Mouse (Mus musculus) liver, embryonic 15.5 days (tissue): ENCODE data around the gene Gm45799. TPM values are rescaled to one million over a fixed set of nuclear protein-coding genes. Genes with fewer than 3 reads are reported as not detected.

ENCODE experiments used
- ATAC-seq: fragments of 200-750 bp; cut with Nextera tagmentation; 2 replicates; pipeline ENCODE4 v1.8.0; 2017; ENCODE audit warnings: moderate number of reproducible peaks, mild to moderate bottlenecking, moderate library complexity; ENCODE audit not compliant: insufficient read depth
- H3K27ac ChIP-seq: fragments of 300-500 bp; sonication (generic); replicated peaks from 2 replicates; pipeline ENCODE4 v1.5.1; 2015; ENCODE audit warnings: mild to moderate bottlenecking, inconsistent platforms
- H3K27me3 ChIP-seq: fragments of 300-500 bp; sonication (generic); 2 replicates; pipeline ENCODE4 v1.6.1; 2015; ENCODE audit warnings: mild to moderate bottlenecking, inconsistent platforms
- H3K36me3 ChIP-seq: fragments of 300-500 bp; sonication (generic); replicated peaks from 2 replicates; pipeline ENCODE4 v1.6.1; 2015; ENCODE audit warnings: moderate library complexity, mild to moderate bottlenecking, inconsistent platforms
- H3K4me1 ChIP-seq: fragments of 300-500 bp; sonication (generic); replicated peaks from 2 replicates; pipeline ENCODE4 v1.6.1; 2015; ENCODE audit warnings: inconsistent platforms
- H3K4me2 ChIP-seq: fragments of 300-500 bp; sonication (generic); 2 replicates; pipeline ENCODE4 v1.6.1; 2015; ENCODE audit warnings: moderate library complexity, mild to moderate bottlenecking, inconsistent platforms
- H3K4me3 ChIP-seq: fragments of 300-500 bp; sonication (generic); replicated peaks from 2 replicates; pipeline ENCODE4 v1.5.1; 2015; ENCODE audit warnings: mild to moderate bottlenecking, inconsistent platforms
- H3K9ac ChIP-seq: fragments of 300-500 bp; sonication (generic); 2 replicates; pipeline ENCODE4 v1.6.1; 2015; ENCODE audit warnings: moderate library complexity, mild to moderate bottlenecking, inconsistent platforms
- H3K9me3 ChIP-seq: fragments of 300-500 bp; sonication (generic); replicated peaks from 2 replicates; pipeline ENCODE4 v1.6.1; 2016; ENCODE audit warnings: inconsistent platforms
- WGBS: fragments of 180-500 bp; shearing (Covaris S2); methylation state at CpG from one replicate; pipeline ENCODE4 v1.1.7; 2015; ENCODE audit warnings: mixed read lengths; ENCODE audit not compliant: insufficient replicate concordance; 5-methylcytosine and 5-hydroxymethylcytosine counted together
- polyA plus RNA-seq: library from polyadenylated mRNA; unstranded; fragments of >200 nt; fragmentation: Nextera tagmentation; extraction: Ambion mirVana; gene quantifications from 2 replicates; pipeline ENCODE4 v1.2.1, GENCODE M21; 2015

The Gm45799 gene
- polyA plus RNA-seq, 1 experiment from 2014 or later, result 14.4 TPM

DNA sequence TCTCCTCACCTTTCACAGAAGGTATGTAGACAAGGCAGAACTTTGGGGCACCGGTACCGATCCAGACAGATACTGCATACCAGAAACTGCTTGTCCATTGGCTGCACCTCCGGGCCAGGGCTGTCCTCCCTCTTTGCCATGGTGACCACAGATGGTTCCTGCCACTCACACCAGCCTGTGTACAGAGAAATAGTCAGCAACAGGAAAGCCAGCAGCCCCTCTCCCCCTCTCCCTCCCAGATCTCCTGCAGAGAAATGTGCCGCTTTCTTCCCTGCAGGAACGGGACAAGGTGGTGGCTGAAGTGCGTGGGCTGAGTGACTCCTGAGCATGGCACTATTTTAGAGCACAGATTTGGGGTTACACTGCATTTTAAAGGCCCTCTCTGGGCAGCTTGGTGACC lies 15.0 kb upstream of the Gm45799 start:
- Histone ChIP-seq H3K9me3 (no peaks in the 10 kb centered on the region), H3K4me3 (no peak overlapping the region), H3K4me1 (no peaks in the 10 kb centered on the region), H3K27ac (no peak overlapping the region), H3K27me3 (no peaks in the 10 kb centered on the region), H3K4me2 (no peak overlapping the region), H3K9ac (no peak overlapping the region), H3K36me3 (no peaks in the 10 kb centered on the region)
- 78% methylated on average over 6 of the region's 6 CpGs for WGBS
- ATAC-seq, result no peak

DNA sequence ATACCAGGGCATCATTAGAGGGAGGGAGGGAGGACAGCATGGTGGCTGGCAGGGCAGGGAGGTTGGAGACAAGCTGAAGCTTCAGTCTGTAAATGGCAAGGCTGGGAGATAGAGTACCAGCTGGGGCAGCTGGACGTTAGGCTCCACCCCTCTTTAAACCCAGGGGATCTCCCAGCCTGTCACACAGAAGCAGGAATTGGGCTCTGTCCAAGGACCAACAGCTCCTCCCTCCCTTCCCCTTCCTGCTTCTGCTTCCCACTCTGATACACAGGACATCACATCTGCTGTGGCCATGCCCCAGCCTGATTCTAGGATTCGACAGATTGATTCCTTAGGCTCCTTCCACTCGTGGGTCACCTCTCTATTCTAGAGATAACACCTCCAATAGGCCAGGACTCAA lies 11.7 kb upstream of the Gm45799 start:
- no peaks in the 10 kb centered on the region for H3K36me3 ChIP-seq
- H3K9me3 ChIP-seq, result no peaks in the 10 kb centered on the region
- H3K9ac ChIP-seq, result no peak overlapping the region
- H3K27ac ChIP-seq, result no peak overlapping the region
- H3K4me2 ChIP-seq, result no peak overlapping the region
- H3K4me3 ChIP-seq, result no peak overlapping the region
- WGBS, result 17% methylated on average over 3 of the region's 3 CpGs
- peaks cover 25% of the 10 kb centered on the region for H3K27me3 ChIP-seq
- ATAC-seq, result no peak
- peaks cover 9% of the 10 kb centered on the region for H3K4me1 ChIP-seq

DNA sequence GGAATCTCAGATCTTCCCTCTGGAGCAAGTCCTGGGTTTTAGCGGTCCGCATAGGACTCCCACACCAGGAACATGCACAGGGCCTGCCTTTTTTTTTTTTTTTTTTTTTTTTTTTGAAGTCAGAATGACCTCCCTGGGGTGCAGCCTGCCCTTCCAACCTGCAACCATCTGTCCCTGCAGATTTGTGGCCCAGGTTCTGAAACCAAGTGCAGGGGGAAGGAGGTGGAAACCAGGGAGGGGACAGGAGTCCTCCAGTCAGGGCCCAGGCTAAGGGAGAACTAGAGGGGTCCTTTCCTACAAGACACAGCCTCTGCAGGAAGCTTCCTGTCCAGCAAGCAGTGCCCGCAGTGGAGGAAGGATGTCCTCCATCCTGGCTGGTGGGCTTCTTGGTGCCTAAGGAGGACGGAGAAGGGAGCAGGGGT lies 7.8 kb upstream of the Gm45799 start:
- H3K4me3 ChIP-seq, result peak overlapping the region; percentile 69
- ATAC-seq, result no peak

DNA sequence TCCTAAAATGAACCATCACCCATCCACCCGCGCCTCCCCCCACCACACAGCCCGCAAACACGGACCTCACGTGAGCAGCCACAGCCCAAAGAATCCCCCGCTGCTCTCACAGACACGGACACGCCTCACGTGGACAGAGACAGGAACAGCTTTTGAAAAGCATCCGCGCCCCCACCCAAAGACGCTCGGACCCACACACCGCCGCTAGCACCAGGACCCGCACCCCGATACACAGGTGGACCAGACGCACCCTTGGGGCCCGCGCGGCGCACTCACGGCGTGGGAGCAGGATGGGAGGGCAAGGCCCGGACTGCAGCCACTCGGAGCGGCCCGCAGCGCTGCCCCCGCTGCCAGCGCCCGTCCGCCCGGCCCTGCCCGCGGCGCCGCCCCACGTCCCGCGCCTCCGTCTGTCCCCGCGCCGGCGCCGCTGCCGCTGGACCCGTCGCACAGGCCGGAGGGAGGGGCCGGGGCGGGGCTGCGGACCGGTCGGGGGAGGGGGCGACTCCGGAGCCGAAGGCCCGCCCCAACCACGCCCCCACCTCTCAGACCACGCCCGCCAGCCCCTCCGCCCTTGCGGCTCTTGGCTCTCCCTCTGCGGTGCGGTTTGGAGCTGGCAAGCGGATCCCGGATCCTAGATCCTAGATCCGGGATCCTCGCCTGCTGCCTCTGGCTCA lies 7.1 kb upstream of the Gm45799 start, which contains the start of gene Trim3:
Gene Trim3 (minus strand): TSS at position 445 of the 674 bp plus-strand sequence.
- Histone ChIP-seq H3K9ac (peak within 1 kb of the TSS; percentile 63), H3K9me3 (no peaks in the 10 kb centered on the region), H3K27ac (0 out of 2 replicates have a peak within 1 kb of the TSS, but pooled peaks have one; percentile 6), H3K4me2 (peak within 1 kb of the TSS; percentile 93), H3K4me3 (peak within 1 kb of the TSS; percentile 69), H3K4me1 (peaks cover 26% of the 10 kb centered on the region), H3K36me3 (peaks cover 15% of the 10 kb centered on the region), H3K27me3 (peaks cover 33% of the 10 kb centered on the region)
- under 1% methylated on average over 53 of the region's 71 CpGs for WGBS
- peak; percentile 86 for ATAC-seq

More for the DNA sequence above, 7.8 kb upstream of the Gm45799 start:
- WGBS, result 22% methylated on average over 4 of the region's 4 CpGs
- Histone ChIP-seq H3K27ac (no peak overlapping the region), H3K9me3 (no peaks in the 10 kb centered on the region), H3K36me3 (peaks cover 11% of the 10 kb centered on the region), H3K27me3 (peaks cover 33% of the 10 kb centered on the region), H3K4me2 (peak overlapping the region; percentile 93), H3K9ac (peak overlapping the region; percentile 63; the same call in 1 of the 2 replicates), H3K4me1 (peaks cover 26% of the 10 kb centered on the region)

DNA sequence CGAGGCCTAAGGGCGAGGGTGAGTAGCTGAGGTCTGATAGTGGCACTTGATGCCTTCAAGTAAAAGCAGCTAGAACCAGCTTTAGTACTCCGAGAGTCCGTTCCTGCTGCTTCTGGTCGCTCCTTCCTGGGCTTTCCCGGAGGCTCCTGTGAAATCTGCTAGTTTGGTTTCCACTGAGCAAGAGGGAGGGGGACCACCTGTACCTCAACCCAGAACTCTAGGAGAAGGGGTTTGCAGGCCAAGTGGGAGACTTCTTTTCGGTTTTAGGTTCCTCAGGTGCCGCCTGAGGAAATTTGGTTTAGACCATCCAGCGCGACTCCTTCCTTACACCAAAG lies 6.6 kb upstream of the Gm45799 start:
- no peaks in the 10 kb centered on the region for H3K9me3 ChIP-seq
- peak overlapping the region; percentile 69 for H3K4me3 ChIP-seq
- ATAC-seq, result peak; percentile 16; the same call in 1 of the 2 replicates
- H3K9ac ChIP-seq, result peak overlapping the region; percentile 63
- H3K27me3 ChIP-seq, result peaks cover 33% of the 10 kb centered on the region
- peaks cover 15% of the 10 kb centered on the region for H3K36me3 ChIP-seq
- peak overlapping the region; percentile 93 for H3K4me2 ChIP-seq
- WGBS, result 2% methylated on average over 10 of the region's 10 CpGs
- H3K4me1 ChIP-seq, result peaks cover 26% of the 10 kb centered on the region
- 0 out of 2 replicates have a peak overlapping the region, but pooled peaks have one; percentile 6 for H3K27ac ChIP-seq

DNA sequence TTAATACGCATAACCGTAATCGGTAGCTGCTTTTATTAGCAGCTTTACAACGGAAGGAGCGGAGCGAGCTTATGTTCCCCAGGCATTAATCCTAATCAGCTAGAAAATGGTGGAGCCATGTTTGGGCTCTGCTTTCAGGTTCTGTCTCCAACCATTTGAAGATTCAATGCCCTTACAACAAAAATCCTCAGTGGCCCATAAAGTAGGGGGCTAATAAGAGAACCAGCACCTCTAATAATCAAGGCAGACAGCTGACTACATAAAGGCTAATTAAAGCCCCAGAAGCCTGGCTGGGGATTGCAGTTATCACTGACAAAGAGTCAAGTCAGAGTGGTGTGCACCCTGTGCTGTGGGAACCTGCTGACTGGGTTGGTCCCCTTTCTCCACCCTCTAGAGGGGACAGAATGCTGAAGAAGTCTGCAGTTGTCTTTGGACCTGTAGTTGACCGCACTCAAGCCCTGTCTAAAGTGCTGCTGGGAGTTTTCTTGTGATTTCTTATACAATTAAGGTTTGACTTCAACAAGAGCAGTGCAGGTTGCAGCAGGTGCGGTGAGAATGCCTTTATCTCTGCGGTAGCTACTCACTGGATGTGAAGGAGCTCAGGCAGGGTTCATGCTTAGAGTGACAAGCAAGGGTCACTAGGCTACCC lies 6.0 kb upstream of the Gm45799 start:
- Histone ChIP-seq H3K27me3 (peaks cover 33% of the 10 kb centered on the region), H3K4me3 (peak overlapping the region; percentile 69), H3K9me3 (no peaks in the 10 kb centered on the region), H3K9ac (peak overlapping the region; percentile 63; the same call in 1 of the 2 replicates), H3K4me1 (peaks cover 31% of the 10 kb centered on the region), H3K36me3 (peaks cover 15% of the 10 kb centered on the region), H3K27ac (no peak overlapping the region), H3K4me2 (peak overlapping the region; percentile 93)
- ATAC-seq, result no peak
- WGBS, result 49% methylated on average over 9 of the region's 9 CpGs

DNA sequence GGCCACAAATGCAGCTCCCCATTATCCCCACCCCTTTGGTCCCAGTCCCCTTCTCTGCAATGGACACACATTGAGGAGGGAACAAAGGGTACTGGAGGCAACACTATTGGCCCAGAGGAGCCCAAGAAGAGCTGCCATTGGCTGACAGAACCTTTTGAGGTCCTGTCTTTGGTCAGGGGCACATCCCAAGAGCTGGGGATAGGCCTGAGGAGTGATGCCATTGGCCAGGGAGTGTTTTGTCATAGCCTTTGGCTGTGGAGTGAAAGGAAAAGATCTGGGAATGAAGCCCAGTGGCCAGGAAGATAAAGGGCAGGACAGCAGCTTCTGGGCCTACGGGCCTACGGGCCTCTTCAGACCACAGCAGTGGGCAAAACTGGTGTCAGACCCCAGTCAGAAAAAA lies 4.6 kb upstream of the Gm45799 start:
- H3K36me3 ChIP-seq, result peaks cover 15% of the 10 kb centered on the region
- no peaks in the 10 kb centered on the region for H3K9me3 ChIP-seq
- H3K27ac ChIP-seq, result no peak overlapping the region
- peaks cover 33% of the 10 kb centered on the region for H3K27me3 ChIP-seq
- no peak overlapping the region for H3K9ac ChIP-seq
- H3K4me1 ChIP-seq, result peaks cover 39% of the 10 kb centered on the region
- WGBS, result 67% methylated on average over 2 of the region's 2 CpGs
- no peak overlapping the region for H3K4me2 ChIP-seq
- no peak overlapping the region for H3K4me3 ChIP-seq
- no peak for ATAC-seq

DNA sequence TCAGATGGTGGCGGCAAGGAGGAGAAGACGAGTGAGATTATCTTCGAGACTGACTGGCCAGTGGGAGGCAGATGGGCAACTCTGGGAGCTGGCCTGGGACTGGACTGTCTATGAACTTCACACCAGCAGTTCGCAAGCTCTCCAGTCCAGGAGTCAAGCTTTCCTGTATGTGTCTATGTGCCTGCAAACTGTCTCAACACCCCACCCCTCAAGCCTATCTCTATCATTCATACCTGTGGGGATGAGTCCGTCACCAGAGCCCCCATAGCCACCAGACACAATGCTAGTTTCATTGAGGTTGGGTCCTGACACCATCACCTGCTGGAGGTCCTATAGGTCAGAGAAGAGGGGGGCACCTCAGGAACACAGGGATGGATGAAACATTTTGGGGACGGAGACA lies 1.6 kb upstream of the Gm45799 start:
- Histone ChIP-seq H3K4me3 (no peak overlapping the region), H3K9me3 (no peaks in the 10 kb centered on the region), H3K36me3 (peaks cover 22% of the 10 kb centered on the region), H3K4me2 (no peak overlapping the region), H3K27ac (no peak overlapping the region), H3K4me1 (peaks cover 45% of the 10 kb centered on the region), H3K27me3 (peaks cover 7% of the 10 kb centered on the region), H3K9ac (no peak overlapping the region)
- no peak for ATAC-seq
- 78% methylated on average over 6 of the region's 6 CpGs for WGBS

DNA sequence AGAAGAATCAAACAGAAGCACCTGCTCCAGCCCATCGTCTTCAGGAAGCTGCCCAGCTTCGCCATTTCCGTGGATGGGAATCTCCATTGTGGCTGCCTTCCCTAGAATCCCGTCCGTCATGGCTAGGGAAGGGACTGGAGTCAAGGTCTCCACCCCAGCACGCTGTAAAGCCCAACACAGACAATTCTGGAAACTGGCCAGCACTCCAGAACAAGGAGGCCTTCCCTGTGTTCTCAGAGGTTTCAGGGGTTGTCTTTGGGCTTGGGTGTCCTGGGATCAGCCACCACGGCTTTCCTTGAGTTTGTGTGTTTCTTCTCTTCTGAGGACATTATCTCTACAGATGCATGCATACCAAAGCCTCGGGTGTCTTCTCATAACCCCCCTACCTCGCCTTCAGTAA lies 1.0 kb upstream of the Gm45799 start:
- Histone ChIP-seq H3K27me3 (0 out of 2 replicates have a peak, but pooled peaks cover 2% of the 10 kb centered on the region), H3K27ac (no peak overlapping the region), H3K9ac (peak overlapping the region; percentile 67), H3K4me3 (peak overlapping the region; percentile 76), H3K4me2 (peak overlapping the region; percentile 96), H3K36me3 (peaks cover 23% of the 10 kb centered on the region), H3K9me3 (no peaks in the 10 kb centered on the region), H3K4me1 (peaks cover 39% of the 10 kb centered on the region)
- no peak for ATAC-seq
- 53% methylated on average over 9 of the region's 9 CpGs for WGBS

DNA sequence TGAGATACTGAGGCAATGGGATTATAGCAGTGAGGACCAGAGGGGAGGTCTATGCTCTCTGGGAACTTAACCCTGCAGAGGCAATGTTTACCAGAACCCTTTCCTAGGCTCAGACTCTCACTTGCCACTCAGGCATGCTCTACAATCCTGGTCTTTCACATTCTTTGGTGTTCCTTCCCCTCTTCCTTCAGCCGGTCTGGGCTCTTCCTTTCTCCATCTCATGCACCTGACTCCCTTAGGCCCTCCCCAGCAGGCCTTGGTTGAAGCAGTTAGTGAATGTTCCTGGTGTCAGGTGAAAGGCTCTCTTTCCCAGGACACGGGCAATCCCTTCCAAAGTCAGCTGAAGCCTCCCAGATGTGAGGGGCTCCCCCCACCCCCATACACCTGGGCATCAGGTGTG lies 596 bp upstream of the Gm45799 start, which contains the start of gene Timm10b:
Gene Timm10b (plus strand): TSS at position 301 of the 400 bp plus-strand sequence.
- Histone ChIP-seq H3K27me3 (no peaks in the 10 kb centered on the region), H3K4me1 (peaks cover 36% of the 10 kb centered on the region), H3K27ac (peak within 1 kb of the TSS; percentile 80), H3K9ac (peak within 1 kb of the TSS; percentile 67), H3K4me3 (peak within 1 kb of the TSS; percentile 76), H3K9me3 (no peaks in the 10 kb centered on the region), H3K36me3 (peaks cover 24% of the 10 kb centered on the region), H3K4me2 (peak within 1 kb of the TSS; percentile 96)
- ATAC-seq, result peak; percentile 4; the same call in 1 of the 2 replicates
- 0% methylated on average over 2 of the region's 2 CpGs for WGBS

DNA sequence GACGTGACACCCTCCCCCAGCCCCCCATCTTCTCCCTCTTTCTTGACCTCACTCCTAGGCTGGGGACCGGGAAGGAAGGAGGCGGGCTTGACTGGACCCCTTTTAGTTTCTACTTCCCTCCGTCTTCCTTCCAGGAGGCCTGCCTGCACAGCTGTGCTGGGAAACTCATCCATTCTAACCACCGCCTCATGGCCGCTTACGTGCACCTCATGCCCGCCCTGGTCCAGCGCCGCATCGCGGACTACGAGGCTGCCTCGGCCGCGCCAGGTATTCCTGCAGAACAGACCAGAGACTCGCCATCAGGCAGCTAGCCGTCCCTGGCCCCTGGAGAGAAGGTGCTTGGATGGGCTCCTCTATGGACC lies 523 bp downstream of the Gm45799 start:
- H3K36me3 ChIP-seq, result peaks cover 25% of the 10 kb centered on the region
- peak overlapping the region; percentile 76 for H3K4me3 ChIP-seq
- H3K27ac ChIP-seq, result peak overlapping the region; percentile 80
- ATAC-seq, result peak; percentile 14
- no peaks in the 10 kb centered on the region for H3K27me3 ChIP-seq
- H3K9me3 ChIP-seq, result no peaks in the 10 kb centered on the region
- peak overlapping the region; percentile 67 for H3K9ac ChIP-seq
- H3K4me1 ChIP-seq, result peaks cover 34% of the 10 kb centered on the region
- peak overlapping the region; percentile 96 for H3K4me2 ChIP-seq
- WGBS, result 0% methylated on average over 18 of the region's 18 CpGs
